Mouse (Mus musculus): Measurements from ENCODE around the gene Hsd3b7. TPM values are rescaled to one million over a fixed set of nuclear protein-coding genes. Genes with fewer than 3 reads are reported as not detected.
"Not testable (repeated sequence)": the region's sequence is repeated elsewhere in the genome, so short reads cannot be mapped to it uniquely, and the experiment has no call there.

Hsd3b7 gene
- total RNA-seq, 2 experiments from 2014 or later: 6.3 to 7.8 TPM

- no peak for DNase-seq (ENCODE audit: low spot score in 2 of 2)
These were observed 14.8 kb downstream of the Hsd3b7 start for GRCm38 (mm10) chr7:127815116-127815665.

GRCm38 (mm10) chr7:127815954-127816821 lies 15.8 kb downstream of the Hsd3b7 start:
- DNase-seq (ENCODE audit: low spot score in 2 of 2): peak; percentile 76 to 81

- DNase-seq (ENCODE audit: low spot score in 2 of 2): no peak
These were observed 16.6 kb downstream of the Hsd3b7 start for GRCm38 (mm10) chr7:127817053-127817452.

- DNase-seq (ENCODE audit: low spot score in 2 of 2): no peak
These were observed 17.4 kb downstream of the Hsd3b7 start for GRCm38 (mm10) chr7:127817776-127818175.

- no peak for DNase-seq (ENCODE audit: low spot score in 2 of 2)
These were observed 20.6 kb downstream of the Hsd3b7 start for GRCm38 (mm10) chr7:127820836-127821509.

- no peak for DNase-seq (ENCODE audit: low spot score in 2 of 2)
These were observed 22.1 kb downstream of the Hsd3b7 start for GRCm38 (mm10) chr7:127822494-127822893.

GRCm38 (mm10) chr7:127823236-127824171 lies 23.1 kb downstream of the Hsd3b7 start:
- DNase-seq (ENCODE audit: low spot score in 2 of 2): peak in 1 of 2 experiments; percentile 48

- DNase-seq (ENCODE audit: low spot score in 2 of 2): peak in 1 of 2 experiments; percentile 69
These were observed 23.9 kb downstream of the Hsd3b7 start, which contains the start of the genes Stx4a and Stx1b for GRCm38 (mm10) chr7:127824176-127824871. Gene Stx4a (plus strand): TSS chr7:127824294. Gene Stx1b (minus strand): TSS chr7:127824549.

- DNase-seq (ENCODE audit: low spot score in 2 of 2): no peak
These were observed 35.1 kb downstream of the Hsd3b7 start for GRCm38 (mm10) chr7:127835550-127835949.

GRCm38 (mm10) chr7:127837473-127837872 lies 37.1 kb downstream of the Hsd3b7 start:
- DNase-seq (ENCODE audit: low spot score in 2 of 2): no peak

GRCm38 (mm10) chr7:127837878-127838277 lies 37.5 kb downstream of the Hsd3b7 start:
- DNase-seq (ENCODE audit: low spot score in 2 of 2): not testable (repeated sequence)

- DNase-seq (ENCODE audit: low spot score in 2 of 2): not testable (repeated sequence)
These were observed 39.6 kb downstream of the Hsd3b7 start for GRCm38 (mm10) chr7:127840031-127840430.

- DNase-seq (ENCODE audit: low spot score in 2 of 2): peak in 1 of 2 experiments; percentile 59
These were observed 40.5 kb downstream of the Hsd3b7 start for GRCm38 (mm10) chr7:127840886-127841285.

- peak; percentile 94 to 97 for DNase-seq (ENCODE audit: low spot score in 2 of 2)
These were observed 41.1 kb downstream of the Hsd3b7 start for GRCm38 (mm10) chr7:127841340-127842000.

GRCm38 (mm10) chr7:127842001-127842718 lies 41.8 kb downstream of the Hsd3b7 start:
- peak; percentile 73 to 83 for DNase-seq (ENCODE audit: low spot score in 2 of 2)

GRCm38 (mm10) chr7:127849973-127850875 lies 49.8 kb downstream of the Hsd3b7 start:
- DNase-seq (ENCODE audit: low spot score in 2 of 2): no peak

- DNase-seq (ENCODE audit: low spot score in 2 of 2): no peak
These were observed 50.5 kb downstream of the Hsd3b7 start for GRCm38 (mm10) chr7:127850906-127851305.

All from layer of hippocampus, adult 18-20 months (tissue).